Mouse (Mus musculus): ENCODE results near the gene Cdc73. TPM values are rescaled to one million over a fixed set of nuclear protein-coding genes. Genes with fewer than 3 reads are reported as not detected.

Cdc73 gene
- total and polyA plus RNA-seq, 3 experiments = 13.4 to 85.0 (median 21.5) TPM

- peaks cover 0 to 7% of the 10 kb centered on the region in 2 experiments; a peak in 2 of 4 replicates for H3K4me1 ChIP-seq (ENCODE audit: control insufficient read depth in 1 of 2, insufficient read depth in 2 of 2)
- H3K9me3 ChIP-seq (replicated peaks; ENCODE audit: low read length) = no peaks in the 10 kb centered on the region
- in situ Hi-C loops (cut with MboI; ENCODE audit: low pct_ligation_motif_present, low pct_unique_long_range_greater_than_20kb, low sequenced_read_pairs) = no loop called here
- peaks cover 12 to 42% of the 10 kb centered on the region in 2 experiments for H3K36me3 ChIP-seq (replicated peaks in 1 of 2; ENCODE audit: control insufficient read depth in 1 of 2, insufficient read depth in 1 of 2, low read length in 1 of 2)
- no peak overlapping the region for H3K4me3 ChIP-seq (replicated peaks in 1 of 3; ENCODE audit: low read depth in 2 of 3, low read length in 2 of 3, poor library complexity in 1 of 3)
- no peak overlapping the region for H3K27ac ChIP-seq (ENCODE audit: insufficient read depth, low read depth)
- DNase-seq (ENCODE audit: extremely low read depth) = no peak
- TF ChIP-seq MAZ (IDR thresholded peaks at IDR 0.05; ENCODE audit: low read depth, low read length) (no peak), MAFK (IDR thresholded peaks at IDR 0.05; ENCODE audit: insufficient replicate concordance, low read length) (no peak), POLR2A (IDR thresholded peaks at IDR 0.05; ENCODE audit: low read depth, low read length) (no peak), MYC (IDR thresholded peaks at IDR 0.05; ENCODE audit: low read depth, low read length) (no peak), PAX5 (IDR thresholded peaks at IDR 0.05; ENCODE audit: low read length) (no peak), RCOR1 (conservative IDR thresholded peaks at IDR 0.05; ENCODE audit: low read depth, low read length) (no peak), JUN (IDR thresholded peaks at IDR 0.05; ENCODE audit: insufficient read depth, low read depth, low read length) (no peak), E2F4 (IDR thresholded peaks at IDR 0.05; ENCODE audit: insufficient replicate concordance, low read depth, low read length) (no peak), HCFC1 (IDR thresholded peaks at IDR 0.05; ENCODE audit: low read depth, low read length) (no peak), ZMIZ1 (IDR thresholded peaks at IDR 0.05; ENCODE audit: low read depth, low read length) (no peak), EP300 (IDR thresholded peaks at IDR 0.05; ENCODE audit: low read length) (no peak), RAD21 (IDR thresholded peaks at IDR 0.05; ENCODE audit: low read depth, low read length) (no peak)
- no peaks in the 10 kb centered on the region for H3K27me3 ChIP-seq (replicated peaks)
- dilution Hi-C loops (cut with MboI; ENCODE audit: extremely low pct_ligation_motif_present, extremely low pct_unique_long_range_greater_than_20kb, low sequenced_read_pairs) = no loop called here
- no peak overlapping the region for H3K9ac ChIP-seq (ENCODE audit: insufficient read depth, low read depth)
- H3K4me2 ChIP-seq (ENCODE audit: insufficient read depth, low read depth, poor library complexity, severe bottlenecking) = no peak overlapping the region
- H3K79me2 ChIP-seq (replicated peaks; ENCODE audit: control insufficient read depth, extremely low read depth, insufficient read depth, poor library complexity, severe bottlenecking) = no peaks in the 10 kb centered on the region
These were observed 38.6 kb upstream of the Cdc73 start for GRCm38 (mm10) chr1:143741331-143741730.

- H3K4me2 ChIP-seq (ENCODE audit: insufficient read depth, low read depth, poor library complexity, severe bottlenecking) = no peak overlapping the region
- no peak overlapping the region for H3K27ac ChIP-seq (ENCODE audit: insufficient read depth, low read depth)
- TF ChIP-seq TCF12 (IDR thresholded peaks at IDR 0.05; ENCODE audit: low read depth, low read length) (no peak), CHD2 (IDR thresholded peaks at IDR 0.05; ENCODE audit: low read length) (no peak), PAX5 (IDR thresholded peaks at IDR 0.05; ENCODE audit: low read length) (no peak), NRF1 (IDR thresholded peaks at IDR 0.05; ENCODE audit: low read depth, low read length) (no peak), KAT2A (IDR thresholded peaks at IDR 0.05; ENCODE audit: insufficient replicate concordance, low read length) (no peak), GABPA (IDR thresholded peaks at IDR 0.05; ENCODE audit: insufficient replicate concordance, low read depth, low read length) (no peak), CHD1 (IDR thresholded peaks at IDR 0.05; ENCODE audit: low read depth, low read length) (no peak), ZC3H11A (IDR thresholded peaks at IDR 0.05; ENCODE audit: low read depth, low read length) (no peak)
- dilution Hi-C loops (cut with MboI; ENCODE audit: extremely low pct_ligation_motif_present, extremely low pct_unique_long_range_greater_than_20kb, low sequenced_read_pairs) (no loop called here), in situ Hi-C loops (cut with MboI; ENCODE audit: low pct_ligation_motif_present, low pct_unique_long_range_greater_than_20kb, low sequenced_read_pairs) (no loop called here)
- no peaks in the 10 kb centered on the region for H3K9me3 ChIP-seq (replicated peaks; ENCODE audit: low read length)
- DNase-seq (ENCODE audit: extremely low read depth) = no peak
- H3K36me3 ChIP-seq (replicated peaks in 1 of 2; ENCODE audit: control insufficient read depth in 1 of 2, insufficient read depth in 1 of 2, low read length in 1 of 2) = peaks cover 12 to 35% of the 10 kb centered on the region in 2 experiments
- no peak overlapping the region for H3K9ac ChIP-seq (ENCODE audit: insufficient read depth, low read depth)
- H3K27me3 ChIP-seq (replicated peaks) = no peaks in the 10 kb centered on the region
- no peaks in the 10 kb centered on the region for H3K79me2 ChIP-seq (replicated peaks; ENCODE audit: control insufficient read depth, extremely low read depth, insufficient read depth, poor library complexity, severe bottlenecking)
- no peak overlapping the region for H3K4me3 ChIP-seq (replicated peaks in 1 of 3; ENCODE audit: low read depth in 2 of 3, low read length in 2 of 3, poor library complexity in 1 of 3)
- H3K4me1 ChIP-seq (ENCODE audit: control insufficient read depth in 1 of 2, insufficient read depth in 2 of 2) = peaks cover 0 to 7% of the 10 kb centered on the region in 2 experiments; a peak in 2 of 4 replicates
These were observed 37.9 kb upstream of the Cdc73 start for GRCm38 (mm10) chr1:143740581-143740980.
